Mouse (Mus musculus) midbrain, embryonic 12.5 days (tissue): ENCODE measurements around the gene Tbrg4. TPM values are rescaled to one million over a fixed set of nuclear protein-coding genes. Genes with fewer than 3 reads are reported as not detected.

Experiments
- ATAC-seq: fragments of 200-750 bp; cut with Nextera tagmentation; 2 replicates; pipeline ENCODE4 v1.8.0; 2017; ENCODE audit warnings: low read depth, moderate TSS enrichment, moderate library complexity; ENCODE audit not compliant: low FRiP score
- H3K27ac ChIP-seq: fragments of 300-500 bp; sonication (generic); replicated peaks from 2 replicates; pipeline ENCODE4 v1.5.1; 2016; ENCODE audit warnings: mild to moderate bottlenecking
- H3K27me3 ChIP-seq: fragments of 300-500 bp; sonication (generic); 2 replicates; pipeline ENCODE4 v1.6.1; 2016; ENCODE audit warnings: mild to moderate bottlenecking
- H3K36me3 ChIP-seq: fragments of 300-500 bp; sonication (generic); 2 replicates; pipeline ENCODE4 v1.6.1; 2016
- H3K4me1 ChIP-seq: fragments of 300-500 bp; sonication (generic); 2 replicates; pipeline ENCODE4 v1.6.1; 2016
- H3K4me2 ChIP-seq: fragments of 300-500 bp; sonication (generic); replicated peaks from 2 replicates; pipeline ENCODE4 v1.6.1; 2016; ENCODE audit warnings: mild to moderate bottlenecking, moderate library complexity
- H3K4me3 ChIP-seq: fragments of 300-500 bp; sonication (generic); 2 replicates; pipeline ENCODE4 v1.5.1; 2016; ENCODE audit warnings: mild to moderate bottlenecking
- H3K9ac ChIP-seq: fragments of 300-500 bp; sonication (generic); replicated peaks from 2 replicates; pipeline ENCODE4 v1.6.1; 2016; ENCODE audit warnings: mild to moderate bottlenecking, moderate library complexity
- H3K9me3 ChIP-seq: fragments of 300-500 bp; sonication (generic); 2 replicates; pipeline ENCODE4 v1.6.1; 2016; ENCODE audit warnings: mild to moderate bottlenecking
- WGBS: fragments of 180-500 bp; shearing (Covaris S2); methylation state at CpG from one replicate; pipeline ENCODE4 v1.1.7; 2016; 5-methylcytosine and 5-hydroxymethylcytosine counted together
- polyA plus RNA-seq: library from polyadenylated mRNA; unstranded; fragments of >200 nt; fragmentation: Nextera tagmentation; extraction: Ambion mirVana; gene quantifications from 2 replicates; pipeline ENCODE4 v1.2.1, GENCODE M21; 2016

The Tbrg4 gene
- polyA plus RNA-seq, 1 experiment from 2014 or later, result 46.1 TPM

DNA sequence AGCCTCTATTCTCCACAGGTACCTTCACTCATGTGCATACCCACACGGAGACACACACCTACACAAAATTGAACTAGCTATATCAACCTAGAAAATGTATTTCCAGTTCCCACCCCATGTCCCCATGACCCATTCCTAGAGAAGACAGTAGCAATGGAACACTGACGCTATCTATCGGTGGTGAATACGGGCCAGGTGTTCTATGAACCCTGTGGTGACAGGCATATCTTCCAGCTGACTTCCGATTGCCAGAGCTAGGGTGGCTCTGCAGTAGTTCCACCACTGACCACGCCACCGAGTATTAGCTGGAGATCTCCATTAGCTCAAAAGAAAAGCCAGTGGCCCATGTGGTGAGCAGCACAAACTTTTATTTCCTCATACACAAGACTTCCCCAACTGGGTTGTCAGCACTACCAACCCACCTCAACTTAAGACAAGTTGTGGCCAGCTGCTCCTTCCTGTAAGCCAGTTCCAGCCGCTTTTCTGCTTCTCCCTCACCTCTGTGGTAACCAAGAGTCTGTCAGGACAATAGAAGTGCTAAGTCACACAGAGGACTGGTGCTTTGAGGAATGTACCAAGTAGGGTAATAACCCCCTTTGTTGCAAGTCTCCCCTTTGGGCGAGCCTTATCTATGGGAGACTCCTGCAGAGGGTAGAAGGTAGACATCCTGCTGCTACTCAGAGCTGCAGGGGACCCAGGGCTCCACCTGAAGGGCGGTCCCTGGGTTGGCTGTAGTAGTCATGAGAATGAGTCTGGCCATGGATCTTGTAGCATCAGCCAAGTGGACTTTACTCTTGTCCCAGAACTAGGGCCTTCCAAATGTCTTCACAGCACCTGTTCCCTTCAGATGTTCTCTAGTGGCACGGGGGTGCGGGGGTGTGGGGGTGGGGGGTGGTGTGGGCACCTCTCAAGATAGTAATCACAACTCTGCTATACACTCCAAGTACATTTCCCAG lies 10.3 kb downstream of the Tbrg4 start:
- Histone ChIP-seq H3K27ac (no peak overlapping the region), H3K4me3 (no peak overlapping the region), H3K27me3 (no peaks in the 10 kb centered on the region), H3K36me3 (peaks cover 96% of the 10 kb centered on the region), H3K9ac (no peak overlapping the region), H3K4me2 (no peak overlapping the region), H3K4me1 (no peaks in the 10 kb centered on the region), H3K9me3 (no peaks in the 10 kb centered on the region)
- 94% methylated on average over 12 of the region's 12 CpGs for WGBS
- ATAC-seq, result no peak

DNA sequence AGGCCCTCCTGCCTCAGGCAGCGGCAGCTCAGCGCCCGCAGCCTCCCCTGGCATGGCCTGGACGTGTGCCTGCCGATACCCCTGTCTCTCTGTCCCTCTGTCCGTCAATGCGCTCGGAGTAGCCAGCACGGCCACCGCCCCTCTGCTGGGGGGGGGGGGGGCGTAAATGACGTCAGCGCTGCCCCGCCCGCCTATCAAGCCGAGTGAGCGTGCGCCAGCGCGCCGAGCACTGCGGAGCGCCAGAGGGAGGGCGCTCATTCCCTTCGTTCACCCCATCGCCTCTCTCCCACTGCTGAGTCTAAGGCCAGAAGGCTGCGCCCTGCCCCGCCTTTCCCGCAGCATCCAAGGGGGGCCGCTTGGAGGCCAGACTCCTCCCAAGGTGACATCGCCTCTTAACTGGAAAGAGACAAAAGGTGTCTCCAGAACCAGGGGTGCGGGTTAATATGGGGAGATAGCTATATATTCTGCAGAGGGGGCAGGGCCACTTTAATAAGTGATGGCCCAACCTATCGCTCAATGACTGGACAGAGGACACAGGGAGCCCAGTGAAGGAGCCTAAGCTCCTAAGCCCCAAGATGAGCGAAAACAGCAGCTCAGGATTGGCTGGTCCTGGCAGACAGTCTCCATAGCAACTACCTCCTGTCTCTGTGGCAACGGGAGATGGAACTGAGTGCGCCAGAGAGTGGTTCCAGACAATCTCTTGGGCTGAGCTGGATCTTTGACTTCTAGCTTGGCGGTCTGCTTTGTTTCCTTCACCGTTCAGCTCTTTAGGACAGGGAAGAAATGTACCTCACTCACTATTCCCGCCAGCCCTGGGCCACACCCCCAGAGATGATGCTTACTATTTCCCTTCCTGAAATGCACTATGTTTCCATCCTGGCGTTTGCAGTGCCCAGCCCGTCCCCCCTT lies 20.1 kb downstream of the Tbrg4 start, which contains the start of gene Nacad:
Nacad (minus strand) TSS at position 563 of the 909 bp plus-strand sequence.
- Histone ChIP-seq H3K9ac (peak within 1 kb of the TSS; percentile 88), H3K27ac (peak within 1 kb of the TSS; percentile 96), H3K36me3 (peaks cover 21% of the 10 kb centered on the region), H3K4me1 (peaks cover 50% of the 10 kb centered on the region), H3K27me3 (no peaks in the 10 kb centered on the region), H3K4me3 (peak within 1 kb of the TSS; percentile 63), H3K9me3 (no peaks in the 10 kb centered on the region), H3K4me2 (peak within 1 kb of the TSS; percentile 74)
- peak; percentile 93 for ATAC-seq
- WGBS, result 3% methylated on average over 37 of the region's 41 CpGs

DNA sequence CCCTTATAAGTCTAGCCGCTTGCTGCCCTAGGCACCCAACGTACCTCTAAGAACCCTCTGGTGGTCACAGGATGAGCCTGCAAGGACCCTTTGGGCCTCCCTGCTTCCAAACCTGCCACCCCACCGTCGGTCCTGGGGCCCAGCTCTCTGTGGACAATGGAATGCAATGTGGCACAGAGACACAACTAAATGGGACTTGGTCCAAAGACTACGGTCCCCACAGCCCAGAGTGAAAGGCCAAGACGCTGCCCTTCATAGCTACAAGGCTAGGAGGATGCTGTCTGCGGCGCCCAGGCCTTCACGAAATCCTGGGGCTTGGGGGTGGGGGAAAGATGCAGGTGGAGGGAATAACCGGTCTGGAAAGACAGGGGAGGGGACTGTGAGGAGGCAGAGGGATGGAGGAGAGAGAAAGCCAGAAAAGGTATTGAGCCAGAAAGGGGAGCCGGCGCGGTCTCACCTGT lies 20.8 kb downstream of the Tbrg4 start:
- H3K27ac ChIP-seq, result peak overlapping the region; percentile 96
- ATAC-seq, result no peak
- no peaks in the 10 kb centered on the region for H3K27me3 ChIP-seq
- 7% methylated on average over 13 of the region's 13 CpGs for WGBS
- H3K4me3 ChIP-seq, result peak overlapping the region; percentile 63
- peaks cover 56% of the 10 kb centered on the region for H3K4me1 ChIP-seq
- H3K9ac ChIP-seq, result peak overlapping the region; percentile 88
- no peaks in the 10 kb centered on the region for H3K9me3 ChIP-seq
- peak overlapping the region; percentile 74 for H3K4me2 ChIP-seq
- peaks cover 21% of the 10 kb centered on the region; the same call in 1 of the 2 replicates for H3K36me3 ChIP-seq

DNA sequence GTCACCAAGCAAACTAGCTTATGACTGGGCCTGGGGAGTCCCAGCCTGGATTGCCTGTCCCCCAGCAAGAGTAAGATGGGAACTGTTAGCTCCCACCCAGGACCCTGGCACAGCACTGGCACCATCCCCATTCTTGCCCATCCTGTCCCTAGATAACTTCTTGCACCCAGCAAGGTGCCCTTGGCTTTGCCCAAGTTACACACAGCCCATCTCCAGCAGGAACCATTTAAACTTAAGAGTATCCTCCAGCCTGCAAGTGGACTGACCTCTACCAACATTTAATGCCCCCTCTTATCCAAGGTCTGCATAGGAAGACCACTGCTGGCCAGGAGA lies 21.3 kb downstream of the Tbrg4 start:
- no peaks in the 10 kb centered on the region for H3K9me3 ChIP-seq
- H3K36me3 ChIP-seq, result peaks cover 21% of the 10 kb centered on the region; the same call in 1 of the 2 replicates
- peak overlapping the region; percentile 88 for H3K9ac ChIP-seq
- peaks cover 61% of the 10 kb centered on the region for H3K4me1 ChIP-seq
- peak overlapping the region; percentile 96 for H3K27ac ChIP-seq
- H3K4me2 ChIP-seq, result peak overlapping the region; percentile 74
- H3K27me3 ChIP-seq, result no peaks in the 10 kb centered on the region
- H3K4me3 ChIP-seq, result peak overlapping the region; percentile 63
- ATAC-seq, result no peak

DNA sequence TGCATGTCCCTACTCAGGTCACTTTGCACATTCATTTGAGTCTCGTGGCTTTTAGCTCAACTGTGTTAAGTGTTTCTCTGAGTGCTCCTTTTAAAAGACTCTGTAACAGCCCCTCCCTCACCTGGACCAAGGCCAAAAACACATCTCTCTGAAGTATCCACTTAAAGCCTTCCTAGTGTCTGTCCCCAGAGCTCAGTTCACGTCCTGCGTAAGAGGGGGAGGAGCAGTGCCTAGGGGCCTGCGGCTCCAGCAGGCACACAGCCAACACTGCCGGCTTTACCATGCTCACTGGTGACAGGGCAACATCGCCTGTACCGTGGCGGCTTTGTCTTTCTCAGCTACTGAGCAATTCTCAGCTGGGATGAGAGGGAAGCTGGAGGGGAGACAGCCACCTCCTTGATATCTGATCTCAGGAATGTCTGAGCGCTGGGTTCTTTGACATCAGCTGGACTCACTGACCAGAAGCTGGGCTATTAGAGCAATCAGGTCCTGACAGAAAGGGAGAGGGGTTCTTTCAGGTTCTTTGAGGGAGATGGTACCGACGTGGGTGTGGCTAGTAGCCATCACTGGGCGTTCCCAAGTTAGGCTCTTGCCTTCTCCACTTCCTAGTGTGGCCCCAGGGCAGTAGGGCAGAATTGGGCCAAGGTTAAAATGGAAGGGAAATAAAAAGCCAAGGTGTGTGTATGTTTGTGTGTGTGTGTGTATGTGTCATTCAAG lies 21.8 kb downstream of the Tbrg4 start:
- Histone ChIP-seq H3K27ac (peak overlapping the region; percentile 96), H3K9ac (peak overlapping the region; percentile 88), H3K4me1 (peaks cover 66% of the 10 kb centered on the region), H3K9me3 (no peaks in the 10 kb centered on the region), H3K36me3 (peaks cover 23% of the 10 kb centered on the region; the same call in 1 of the 2 replicates), H3K4me2 (peak overlapping the region; percentile 74), H3K4me3 (peak overlapping the region; percentile 63), H3K27me3 (no peaks in the 10 kb centered on the region)
- WGBS, result 27% methylated on average over 12 of the region's 12 CpGs
- ATAC-seq, result peak; percentile 25

DNA sequence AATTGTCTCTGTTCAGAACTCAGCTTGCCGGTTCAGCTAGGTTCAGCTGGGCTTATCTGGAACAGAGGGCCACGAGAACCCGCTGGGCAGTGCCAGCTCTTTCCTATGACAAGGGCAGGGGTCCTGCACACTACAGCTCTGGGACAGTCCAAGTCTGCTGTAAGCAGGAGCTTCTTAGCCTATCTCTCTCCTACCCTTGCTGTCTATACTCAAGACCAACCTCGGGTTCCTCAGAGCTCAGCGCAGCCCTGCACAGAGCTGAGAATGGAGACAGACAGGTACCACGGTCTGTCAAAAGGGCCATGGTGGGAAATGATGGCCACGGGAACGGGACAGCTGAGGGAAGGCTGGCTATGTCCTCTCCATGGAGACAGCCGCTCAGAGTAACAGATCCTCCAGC lies 22.6 kb downstream of the Tbrg4 start:
- Histone ChIP-seq H3K4me3 (peak overlapping the region; percentile 63), H3K27ac (peak overlapping the region; percentile 96), H3K9ac (peak overlapping the region; percentile 88), H3K4me1 (peaks cover 74% of the 10 kb centered on the region), H3K4me2 (peak overlapping the region; percentile 74), H3K27me3 (no peaks in the 10 kb centered on the region), H3K9me3 (no peaks in the 10 kb centered on the region), H3K36me3 (peaks cover 23% of the 10 kb centered on the region; the same call in 1 of the 2 replicates)
- ATAC-seq, result no peak
- WGBS, result 83% methylated on average over 9 of the region's 9 CpGs

DNA sequence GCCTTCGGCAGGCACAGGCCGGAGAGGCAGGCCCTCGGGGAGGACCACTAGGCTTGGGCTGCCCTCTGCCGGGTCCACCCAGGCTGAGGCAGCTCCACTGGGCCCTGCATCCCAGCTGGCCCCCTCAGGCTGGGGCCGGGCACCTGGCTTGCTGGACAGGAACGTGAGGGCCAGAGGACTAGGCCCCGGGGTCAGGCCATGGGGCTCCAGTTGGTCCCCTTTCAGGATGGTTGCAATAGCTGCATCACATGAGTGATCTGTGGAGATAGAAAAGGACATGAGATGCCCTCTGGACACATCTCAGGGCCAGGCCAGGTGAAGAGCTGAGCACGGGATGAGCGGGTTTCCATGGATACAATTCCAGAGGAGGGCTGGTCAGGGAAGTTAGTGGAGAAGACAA lies 23.2 kb downstream of the Tbrg4 start:
- Histone ChIP-seq H3K4me2 (peak overlapping the region; percentile 74), H3K27ac (no peak overlapping the region; the same call in 1 of the 2 replicates), H3K9me3 (no peaks in the 10 kb centered on the region), H3K27me3 (no peaks in the 10 kb centered on the region), H3K36me3 (peaks cover 27% of the 10 kb centered on the region; the same call in 1 of the 2 replicates), H3K4me3 (peak overlapping the region; percentile 63; the same call in 1 of the 2 replicates), H3K9ac (peak overlapping the region; percentile 88; the same call in 1 of the 2 replicates), H3K4me1 (peaks cover 80% of the 10 kb centered on the region)
- ATAC-seq, result no peak
- WGBS, result 80% methylated on average over 9 of the region's 9 CpGs

DNA sequence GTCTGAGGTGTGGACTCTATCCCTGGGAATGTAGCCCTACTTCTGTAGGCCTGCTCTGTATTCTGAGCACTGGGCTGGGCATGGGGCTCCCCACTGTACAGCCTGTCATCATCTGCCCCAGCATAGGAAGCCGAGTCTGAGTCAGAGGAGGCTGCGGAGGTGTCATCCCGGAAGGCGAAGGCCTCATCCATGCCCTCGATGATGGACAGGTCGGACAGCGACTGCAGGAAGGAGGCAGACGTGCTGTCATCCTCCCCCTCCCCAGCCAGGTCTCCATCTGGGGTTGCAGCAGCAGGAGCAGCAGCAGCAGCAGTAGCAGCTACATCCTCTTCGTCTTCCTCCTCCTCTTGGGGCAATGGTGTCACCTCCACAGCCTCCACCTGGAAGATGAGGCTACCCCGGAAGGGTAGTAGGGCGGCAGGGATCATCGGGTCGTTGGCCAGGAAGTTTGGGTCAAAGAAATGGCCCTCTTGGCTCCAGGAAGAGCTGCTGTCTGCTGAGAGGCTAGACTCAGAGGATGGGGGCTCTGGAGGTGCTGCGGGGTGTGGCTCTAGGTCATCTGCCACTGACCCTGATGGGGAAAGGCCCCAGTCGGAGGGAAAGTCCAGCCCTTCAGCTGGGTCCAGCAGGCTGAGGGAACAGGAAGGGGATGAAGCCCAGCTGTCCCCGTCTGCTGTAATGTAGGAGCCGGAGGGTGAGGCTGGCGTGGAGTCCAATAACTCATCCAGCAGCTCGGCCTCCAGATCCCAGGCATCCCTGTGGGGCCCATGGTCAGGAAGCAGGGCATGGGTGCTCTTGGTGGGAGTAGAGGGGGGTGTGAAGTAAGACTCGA lies 24.0 kb downstream of the Tbrg4 start:
- Histone ChIP-seq H3K4me2 (no peak overlapping the region), H3K36me3 (peaks cover 31% of the 10 kb centered on the region), H3K27ac (no peak overlapping the region), H3K4me1 (peaks cover 78% of the 10 kb centered on the region), H3K4me3 (no peak overlapping the region), H3K9me3 (no peaks in the 10 kb centered on the region), H3K27me3 (no peaks in the 10 kb centered on the region), H3K9ac (no peak overlapping the region)
- WGBS, result 86% methylated on average over 20 of the region's 20 CpGs
- ATAC-seq, result no peak

DNA sequence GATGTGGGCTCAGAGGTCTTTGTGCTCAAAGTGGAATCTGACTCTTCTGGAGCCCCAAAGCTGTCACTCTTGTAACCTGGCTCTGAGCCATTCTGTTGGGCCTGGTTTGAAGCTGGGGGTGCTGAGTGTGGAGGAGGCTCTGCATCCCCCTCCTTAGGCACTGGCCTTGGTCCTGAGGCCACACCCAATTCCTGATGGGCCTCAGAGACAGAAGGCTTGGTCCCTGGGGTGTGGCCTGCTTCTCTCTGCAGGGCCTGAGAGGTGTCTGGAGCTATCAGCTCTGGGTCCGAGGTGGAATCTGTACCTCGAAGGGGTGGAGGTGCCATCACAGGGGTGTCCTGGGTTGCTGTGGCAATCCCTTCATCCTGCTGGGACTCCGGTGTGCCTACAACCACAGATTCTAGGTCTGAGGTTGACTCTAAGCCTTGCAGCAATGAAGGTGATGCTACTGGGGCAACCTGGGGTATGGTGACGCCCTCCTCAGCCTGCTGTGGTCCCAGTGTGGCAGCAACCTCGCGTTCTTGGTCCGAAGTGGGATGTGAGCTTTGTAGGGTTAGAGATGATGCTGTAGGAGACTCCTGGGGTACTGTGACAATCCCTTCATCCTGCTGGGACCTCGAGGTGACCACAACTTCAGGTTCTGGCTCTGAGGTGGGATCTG lies 25.5 kb downstream of the Tbrg4 start:
- Histone ChIP-seq H3K27me3 (no peaks in the 10 kb centered on the region), H3K4me3 (no peak overlapping the region), H3K4me2 (no peak overlapping the region), H3K9ac (0 out of 2 replicates have a peak overlapping the region, but pooled peaks have one; percentile 1), H3K27ac (peak overlapping the region; percentile 84), H3K9me3 (no peaks in the 10 kb centered on the region), H3K4me1 (peaks cover 67% of the 10 kb centered on the region), H3K36me3 (peaks cover 45% of the 10 kb centered on the region)
- ATAC-seq, result no peak
- WGBS, result 88% methylated on average over 8 of the region's 8 CpGs

DNA sequence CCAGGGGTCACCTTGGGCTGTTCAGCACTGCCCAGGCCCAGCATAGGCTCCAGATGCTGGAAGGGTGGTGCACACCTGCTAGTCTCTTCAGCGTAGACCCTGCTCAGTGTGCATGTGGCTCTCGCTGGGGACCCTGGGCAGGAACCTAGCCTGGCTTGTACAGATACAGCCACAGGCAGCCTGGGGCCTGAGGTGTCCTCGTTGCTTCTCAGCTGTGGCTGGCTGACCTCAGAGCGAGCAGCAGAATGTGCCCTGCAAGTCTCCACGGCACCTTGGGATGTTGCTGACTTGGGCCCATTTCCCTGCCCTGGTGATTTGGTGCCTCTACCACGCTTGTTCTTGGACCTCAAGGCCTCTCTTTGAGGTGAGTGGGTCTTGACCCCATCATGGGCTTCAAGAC lies 26.0 kb downstream of the Tbrg4 start:
- no peak for ATAC-seq
- Histone ChIP-seq H3K27me3 (no peaks in the 10 kb centered on the region), H3K4me1 (peaks cover 62% of the 10 kb centered on the region), H3K9me3 (no peaks in the 10 kb centered on the region), H3K4me3 (no peak overlapping the region), H3K27ac (peak overlapping the region; percentile 84), H3K4me2 (peak overlapping the region; percentile 49), H3K9ac (peak overlapping the region; percentile 50; the same call in 1 of the 2 replicates), H3K36me3 (peaks cover 51% of the 10 kb centered on the region)
- 87% methylated on average over 6 of the region's 6 CpGs for WGBS
